Mouse (Mus musculus): ENCODE measurements at regions not wholly inside any gene's neighbourhood (a gene's known extent, or its start where the extent isn't known, plus 50 kb on each side); places are given as distances from the start of the nearest gene placed in this dataset.

GRCm38 (mm10) chr12:13094111-13094851, 152.6 kb upstream of the Mycn start:
- DNase-seq = no peak

DNA sequence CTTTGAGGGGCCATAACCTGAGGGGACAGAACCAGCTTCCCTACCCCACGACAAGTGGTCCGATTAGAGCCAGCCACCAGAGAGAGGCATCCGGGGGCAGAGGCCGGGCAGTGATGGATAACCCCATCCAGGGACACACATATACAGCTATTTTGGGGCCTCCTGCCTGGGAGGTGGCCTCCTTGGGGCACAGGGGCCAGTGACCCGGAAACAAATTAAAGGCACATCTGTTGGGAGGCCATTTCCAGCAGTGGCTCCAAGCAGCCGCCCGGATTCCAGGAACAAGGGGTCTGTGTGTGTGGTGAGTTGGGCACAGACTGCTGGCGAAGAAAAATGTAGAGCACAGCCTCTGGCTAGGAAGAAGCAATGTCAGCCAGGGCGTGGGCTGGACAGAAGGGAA, 144.2 kb upstream of the Mycn start:
- no peak for DNase-seq

- DNase-seq = no peak
Observed at GRCm38 (mm10) chr12:13085484-13085883, 143.8 kb upstream of the Mycn start.

DNA sequence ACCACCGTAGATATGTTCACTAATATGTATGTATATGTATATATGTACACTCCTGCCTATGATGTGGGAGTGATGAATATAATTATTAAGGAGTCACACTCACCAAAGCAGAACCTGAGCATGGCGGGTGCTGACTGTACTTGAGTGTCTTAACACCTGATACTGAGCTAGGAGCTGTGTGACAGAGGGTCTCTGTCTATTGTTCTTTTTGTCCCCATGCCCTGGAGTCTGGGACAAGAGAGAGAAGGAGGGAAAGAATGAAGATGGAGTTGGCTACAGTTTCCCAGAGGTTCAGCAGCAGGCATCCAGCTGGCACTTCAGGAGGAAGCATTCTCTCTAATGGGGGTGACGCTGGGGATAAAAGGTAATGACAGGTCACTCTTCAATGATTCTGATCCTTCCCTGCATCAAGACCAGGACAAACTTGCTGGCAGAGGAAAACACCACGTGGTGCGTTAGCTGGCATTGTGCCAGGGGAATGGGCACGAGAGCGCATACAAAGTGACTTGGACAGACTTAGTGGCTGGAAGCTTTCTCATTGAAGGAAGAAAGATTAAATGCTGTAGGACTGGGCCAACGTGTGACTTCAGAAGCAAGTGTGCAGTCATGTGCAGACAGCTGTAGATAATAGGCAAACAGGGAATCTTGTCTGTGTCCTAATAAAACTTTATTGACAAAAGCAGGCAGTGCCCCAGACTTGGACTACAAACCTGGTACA, 141.8 kb upstream of the Mycn start:
- DNase-seq = no peak

- no peak for DNase-seq
Observed at GRCm38 (mm10) chr12:13080791-13081190, 139.1 kb upstream of the Mycn start.

DNA sequence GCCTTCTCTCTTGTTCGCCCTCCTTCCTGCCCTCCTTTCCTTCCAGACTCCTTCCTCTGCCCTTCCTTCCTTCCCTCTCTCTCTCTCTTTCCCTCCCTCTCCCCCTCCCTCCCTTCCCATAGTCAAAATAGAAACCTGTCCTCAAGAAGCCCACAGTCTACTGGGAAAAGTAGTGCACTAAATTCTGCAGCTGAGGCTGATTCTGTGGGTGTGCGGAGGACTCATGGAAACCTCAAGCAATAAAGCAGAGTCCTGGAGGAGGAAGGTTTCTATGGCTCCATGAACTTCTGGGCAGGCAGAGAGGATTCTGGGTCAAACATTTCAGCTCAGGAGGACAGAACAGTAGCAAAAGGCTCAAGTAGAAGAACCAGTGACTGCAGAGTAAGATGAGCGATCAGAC, 138.1 kb upstream of the Mycn start:
- no peak for DNase-seq

DNA sequence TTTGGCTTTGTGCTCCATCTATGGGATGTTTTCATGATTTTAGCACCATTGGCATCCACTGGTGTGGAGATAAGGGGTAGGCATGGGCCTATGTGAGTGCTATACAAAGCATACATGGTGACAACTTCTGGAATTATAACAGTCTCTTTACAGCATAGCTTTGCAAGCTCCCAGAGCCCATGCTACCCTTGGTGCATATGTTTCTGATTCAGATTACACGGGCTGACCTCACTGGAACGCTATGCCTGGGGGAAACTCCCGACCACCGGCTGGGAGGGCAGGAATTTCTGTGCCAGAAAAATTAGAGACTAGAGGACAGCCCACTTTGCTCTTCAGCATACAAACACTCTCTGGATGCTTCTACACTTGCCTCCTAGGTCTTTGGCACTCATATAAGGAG, 136.0 kb upstream of the Mycn start:
- DNase-seq = no peak

DNA sequence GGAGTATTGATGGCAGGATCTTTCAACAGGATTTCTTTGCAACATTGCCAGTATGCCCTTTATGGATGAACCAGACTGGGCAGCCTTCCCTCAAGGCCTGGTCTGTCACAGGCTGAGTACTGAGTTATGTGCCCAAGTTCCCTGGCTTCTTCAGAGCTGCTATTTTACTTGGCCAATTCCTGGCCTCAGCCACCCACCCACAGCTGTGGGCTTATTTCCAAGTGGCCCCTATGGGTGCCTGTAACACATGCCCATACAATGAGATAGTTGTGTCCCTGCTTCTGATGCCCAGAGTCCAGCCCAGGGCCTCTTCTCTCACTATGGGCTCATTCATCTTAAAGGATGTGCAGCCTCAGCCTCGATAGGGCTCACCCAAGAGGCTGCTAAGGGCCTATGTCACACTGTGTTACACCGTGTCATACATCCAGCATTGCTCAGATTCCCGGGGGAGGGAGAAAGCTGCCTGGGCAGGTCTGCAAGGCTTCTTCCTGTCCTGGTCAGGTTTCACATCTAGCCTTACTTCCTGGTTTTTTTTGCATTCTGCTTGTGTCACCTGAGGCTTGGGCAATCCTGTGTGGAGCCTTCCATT, 135.1 kb upstream of the Mycn start:
- no peak for DNase-seq

DNA sequence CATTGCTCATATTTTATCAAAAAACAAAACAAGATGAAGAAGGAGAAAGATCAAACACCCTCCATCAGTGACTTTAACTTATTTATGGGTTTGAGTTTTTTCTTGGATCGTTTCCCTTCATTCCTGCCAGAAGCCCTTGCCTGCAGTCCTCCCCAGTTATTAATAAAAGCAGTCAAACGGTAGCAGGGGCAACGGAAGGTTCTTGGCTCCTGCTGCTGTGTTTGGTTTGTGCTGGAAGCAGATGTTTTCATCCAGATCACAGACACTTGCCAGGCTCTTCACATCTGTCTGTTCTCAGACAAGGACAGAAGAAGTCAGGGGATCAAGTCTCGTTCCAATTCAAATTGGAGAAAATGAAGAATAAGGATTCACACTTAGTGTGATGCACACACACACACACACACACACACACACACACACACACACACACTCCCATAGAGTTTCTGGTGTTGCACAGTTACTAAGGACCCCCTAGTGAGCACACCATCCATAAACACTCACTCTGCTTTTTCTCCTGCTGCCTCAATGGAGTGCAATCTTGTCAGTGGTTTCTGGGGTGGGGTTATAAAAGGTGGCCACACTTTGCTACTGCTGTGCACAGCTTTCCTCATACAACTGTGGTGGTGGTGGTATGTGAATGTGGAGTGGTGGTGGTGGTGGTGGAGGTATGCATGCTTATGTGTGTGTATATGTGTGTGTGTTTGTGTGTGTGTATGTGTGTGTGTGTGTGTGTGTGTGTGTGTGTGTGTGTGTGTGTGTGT, 131.6 kb upstream of the Mycn start:
- DNase-seq = no peak

- no peak for DNase-seq
Observed at GRCm38 (mm10) chr12:13067295-13067694, 125.6 kb upstream of the Mycn start.

DNA sequence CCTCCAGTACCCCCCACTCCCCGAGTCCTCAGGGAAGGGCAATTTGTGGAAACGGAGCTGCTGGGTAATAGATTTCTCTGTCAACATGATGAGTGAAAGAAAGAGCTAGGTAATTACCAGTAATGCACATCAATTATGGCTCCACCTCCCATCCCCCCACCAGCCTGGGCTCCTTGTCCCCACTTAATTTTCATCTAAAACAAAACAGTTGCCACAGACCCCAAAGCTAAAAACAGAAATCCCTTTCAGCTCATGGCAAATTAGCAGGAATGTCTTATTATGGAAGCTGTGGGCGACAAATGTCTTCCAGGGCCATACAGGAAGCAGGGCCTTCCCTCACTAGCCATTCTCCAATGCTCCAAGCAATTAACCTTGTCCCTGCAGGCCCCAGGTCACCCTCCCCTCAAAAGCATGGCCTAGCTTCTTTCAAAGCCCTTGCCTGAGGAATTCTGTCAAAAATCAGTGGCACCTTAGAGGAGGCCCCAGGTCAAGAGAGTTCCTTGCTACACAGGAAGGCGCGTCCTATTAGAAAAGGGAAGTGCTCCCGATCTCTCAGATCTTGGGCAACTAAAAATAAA, 125.0 kb upstream of the Mycn start:
- no peak for DNase-seq

DNA sequence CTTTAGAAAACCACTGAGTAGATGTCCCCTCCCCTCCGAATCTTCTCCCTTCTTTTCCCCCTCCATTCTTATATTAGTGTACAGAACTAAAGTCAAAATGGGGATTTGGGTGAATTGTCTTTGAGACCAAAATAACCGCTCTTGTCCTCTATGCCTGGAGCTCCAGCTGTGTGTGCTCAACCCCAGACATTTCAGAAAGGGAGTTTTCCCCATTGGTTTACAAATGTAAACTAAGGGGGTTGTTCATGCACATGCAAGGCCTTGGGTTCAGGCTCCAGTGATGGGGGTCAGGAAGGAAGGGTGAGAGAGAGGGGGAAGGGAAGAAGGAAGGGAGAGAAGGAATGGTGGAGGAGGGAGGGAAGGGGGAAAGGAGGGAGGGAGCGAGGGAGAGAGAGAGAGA, 117.8 kb upstream of the Mycn start:
- DNase-seq = no peak

DNA sequence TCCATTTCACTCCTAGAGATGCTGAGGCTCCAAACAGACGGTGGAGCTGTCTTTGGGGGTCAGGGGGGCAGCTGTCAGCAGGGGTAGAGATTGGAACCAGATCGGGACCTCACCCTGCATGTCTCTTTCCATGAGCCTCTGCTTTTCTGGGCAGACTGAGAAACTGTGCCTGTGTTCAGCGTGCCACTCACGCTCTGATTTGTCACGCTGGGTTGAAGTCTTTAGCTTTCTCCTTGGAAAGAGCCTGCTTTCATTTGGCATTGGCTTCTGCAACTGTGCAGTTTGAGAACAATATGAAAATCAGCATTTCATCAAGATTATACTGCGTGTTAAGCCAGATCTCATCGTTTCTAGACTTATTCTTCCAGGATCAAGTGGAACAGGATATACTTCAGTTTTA, 114.5 kb upstream of the Mycn start:
- no peak for DNase-seq

DNA sequence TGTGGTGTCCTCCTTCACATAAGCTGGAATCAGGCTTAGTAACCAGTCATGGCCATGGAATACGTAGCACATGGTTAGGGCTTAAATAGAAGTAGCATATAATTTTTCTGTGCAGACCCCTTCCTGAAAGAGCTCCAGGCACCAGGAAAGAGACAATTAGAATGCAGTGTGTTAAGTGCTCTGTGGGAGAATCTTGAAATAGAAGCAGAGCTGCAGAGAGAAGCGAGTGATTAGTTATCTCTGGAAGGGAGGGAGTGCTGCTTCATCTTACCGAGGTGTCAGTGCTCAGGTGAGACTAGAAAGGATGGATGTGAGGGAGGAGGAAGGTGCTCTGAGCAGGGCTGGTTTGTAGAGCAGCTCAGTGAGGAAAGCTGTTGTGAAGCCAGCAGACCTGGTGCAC, 112.9 kb upstream of the Mycn start:
- no peak for DNase-seq

GRCm38 (mm10) chr12:13053746-13054145, 112.0 kb upstream of the Mycn start:
- DNase-seq = no peak

DNA sequence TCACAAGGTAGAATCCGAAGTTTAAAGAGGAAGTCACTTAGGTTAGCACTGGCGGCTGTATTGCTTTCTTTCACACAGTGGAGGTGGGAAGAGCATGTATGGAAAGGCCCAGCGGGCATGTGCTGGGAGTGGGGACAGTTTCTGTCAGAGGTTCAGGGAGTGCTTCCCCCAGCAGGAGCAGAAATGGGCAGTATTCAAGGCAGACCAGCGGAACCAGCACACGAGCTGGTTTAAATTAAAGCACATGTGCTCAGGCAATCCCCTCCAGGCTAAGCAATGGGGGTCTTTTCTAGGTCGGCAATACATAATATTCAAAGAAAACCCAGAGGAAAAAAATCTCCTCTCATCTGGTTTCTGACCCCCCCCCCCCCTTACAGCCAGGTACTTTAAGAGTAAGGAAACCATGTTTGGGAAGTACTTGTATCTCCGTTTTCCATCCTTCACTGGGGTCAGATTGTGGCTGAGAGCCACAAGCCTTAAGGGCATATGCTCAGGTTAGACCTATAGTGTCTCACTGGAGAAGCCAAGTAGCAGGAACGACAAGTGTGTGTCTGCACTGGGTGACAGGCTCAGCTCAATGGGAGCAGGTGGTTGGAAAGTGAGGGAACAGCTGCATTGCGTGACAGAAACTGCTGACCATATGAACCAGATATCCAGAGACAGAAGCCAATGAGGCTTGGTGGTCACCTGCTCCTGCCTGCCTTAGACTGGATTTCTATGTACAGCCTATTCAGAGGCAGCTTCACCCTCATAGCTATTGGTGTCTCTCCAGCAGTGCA, 111.3 kb upstream of the Mycn start:
- DNase-seq = no peak

- DNase-seq = no peak
Observed at GRCm38 (mm10) chr12:13052164-13052563, 110.5 kb upstream of the Mycn start.

DNA sequence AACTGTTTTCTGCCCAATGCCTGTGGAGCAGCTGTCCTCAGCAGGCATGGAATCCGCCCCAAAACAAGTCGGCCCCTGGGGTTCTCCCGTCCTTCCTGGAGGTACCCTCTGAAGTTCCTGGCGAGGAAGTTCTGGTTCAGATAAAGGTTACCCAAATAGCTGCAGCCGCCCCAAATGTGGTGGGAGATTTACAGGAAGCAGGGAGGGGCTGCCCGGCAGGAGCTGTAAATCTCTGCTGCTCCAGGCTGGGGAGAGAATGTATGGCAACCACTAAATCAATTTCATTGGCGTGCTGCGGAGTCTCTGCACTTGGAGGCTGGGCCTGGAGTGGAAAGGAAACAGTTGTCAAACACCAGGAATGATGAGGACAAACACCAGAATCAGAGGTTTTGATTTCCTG, 107.9 kb upstream of the Mycn start:
- DNase-seq = no peak

GRCm38 (mm10) chr12:13048168-13048727, 106.5 kb upstream of the Mycn start:
- peak in 1 of 2 experiments; percentile 8 for DNase-seq

GRCm38 (mm10) chr12:13042934-13043333, 101.2 kb upstream of the Mycn start:
- no peak for DNase-seq

DNA sequence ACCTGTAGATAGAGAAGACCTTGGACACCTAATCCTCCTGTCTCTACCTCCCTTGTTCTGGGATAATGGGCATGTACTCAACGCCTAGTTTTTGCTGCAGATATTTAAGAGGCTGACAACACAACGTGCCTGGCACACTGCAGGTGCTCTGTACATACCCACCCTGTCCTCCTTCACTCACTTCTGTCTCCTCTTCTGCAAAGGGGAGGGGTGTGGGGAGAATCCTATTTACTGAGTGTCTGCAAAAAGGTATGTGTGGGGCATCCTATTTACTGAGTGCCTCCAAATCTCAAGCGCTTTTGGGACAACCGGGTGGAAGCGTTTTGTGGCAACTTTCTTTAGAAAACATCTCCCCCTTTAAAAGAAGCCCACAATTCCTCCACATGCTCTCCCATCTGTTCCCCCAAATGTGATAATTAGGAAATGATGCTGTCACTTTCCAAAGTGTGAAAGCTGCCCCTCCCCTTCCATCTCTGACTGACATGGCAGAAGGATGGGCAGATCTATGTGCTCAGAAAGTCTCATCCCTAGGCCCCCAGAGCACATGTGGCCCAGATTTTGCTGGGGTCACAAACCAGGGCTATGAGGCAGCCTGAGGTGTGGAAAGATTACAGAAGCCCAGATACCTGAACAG, 93.5 kb upstream of the Mycn start:
- no peak for DNase-seq
